Mouse (Mus musculus): Measurements from ENCODE around the gene Plk5. TPM values are rescaled to one million over a fixed set of nuclear protein-coding genes. Genes with fewer than 3 reads are reported as not detected.
A peak's percentile ranks its signal among the peaks of the same experiment; 100 is the strongest.

The Plk5 gene
- polyA plus RNA-seq (2016; fragmentation: Nextera tagmentation; extraction: Ambion mirVana): 0.43 and 0.71 TPM in 2 replicates

DNA sequence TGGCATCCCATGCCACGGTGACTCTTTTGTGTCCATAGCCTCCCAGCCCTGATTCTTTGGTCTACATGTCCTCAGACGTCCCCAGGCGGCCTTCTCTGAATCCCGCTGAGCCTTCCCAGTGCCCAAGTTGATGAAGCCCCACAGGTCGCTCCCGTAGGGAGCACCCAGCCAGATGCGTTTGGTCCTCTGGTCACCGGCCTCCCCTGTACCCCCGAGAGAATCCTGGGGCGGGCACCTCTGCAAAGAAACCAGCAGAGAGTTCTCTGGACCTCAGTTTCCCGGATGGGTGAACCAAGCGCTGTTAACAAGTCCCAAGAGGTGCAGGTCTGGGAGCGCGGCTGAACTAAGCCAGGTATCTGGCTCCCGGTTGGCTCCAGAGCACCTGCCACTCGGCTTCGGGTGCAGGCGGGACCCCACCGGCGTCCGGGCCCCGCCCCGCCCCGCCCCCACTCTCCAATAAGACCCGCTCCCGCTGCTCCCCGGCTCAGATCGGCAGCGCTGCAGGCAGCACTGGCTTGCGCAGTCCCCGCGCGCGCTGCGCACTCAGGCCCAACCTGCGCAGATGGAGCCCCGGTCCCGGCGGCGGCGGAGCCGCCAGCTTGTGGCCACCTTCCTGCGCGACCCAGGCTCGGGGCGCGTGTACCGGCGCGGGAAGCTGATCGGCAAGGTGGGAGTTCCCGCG, at the start of gene Plk5:
Gene Plk5, plus strand, starts transcription at position 459 of the 682 bp plus-strand sequence.
- Histone ChIP-seq H3K4me3 (peak within 1 kb of the TSS; percentile 49), H3K36me3 (replicated peaks) (no peaks in the 10 kb centered on the region), H3K27ac (no peak within 1 kb of the TSS), H3K9me3 (no peaks in the 10 kb centered on the region), H3K27me3 (ENCODE audit: poor library complexity, severe bottlenecking) (peaks cover 100% of the 10 kb centered on the region), H3K4me1 (peaks cover 32% of the 10 kb centered on the region)
- under 1% methylated on average over 53 of the region's 53 CpGs for WGBS
- DNase-seq (ENCODE audit: extremely low spot score, low spot score): no peak

- Histone ChIP-seq H3K36me3 (replicated peaks) (peaks cover 92% of the 10 kb centered on the region), H3K4me3 (no peak overlapping the region), H3K4me1 (peaks cover 42% of the 10 kb centered on the region), H3K9me3 (no peaks in the 10 kb centered on the region; the same call in 1 of the 2 replicates), H3K27me3 (ENCODE audit: poor library complexity, severe bottlenecking) (peaks cover 78% of the 10 kb centered on the region), H3K27ac (no peak overlapping the region)
- 92% methylated on average over 16 of the region's 16 CpGs for WGBS
- DNase-seq (ENCODE audit: extremely low spot score, low spot score): no peak
These were observed 44.7 kb upstream of the Plk5 start for GRCm38 (mm10) chr10:80311560-80311959.

- H3K4me3 ChIP-seq: peak overlapping the region; percentile 5; the same call in 1 of the 2 replicates
- H3K4me1 ChIP-seq: peaks cover 53% of the 10 kb centered on the region
- peaks cover 92% of the 10 kb centered on the region for H3K36me3 ChIP-seq (replicated peaks)
- no peak overlapping the region for H3K27ac ChIP-seq
- 74% methylated on average over 54 of the region's 54 CpGs for WGBS
- H3K9me3 ChIP-seq: no peaks in the 10 kb centered on the region; the same call in 1 of the 2 replicates
- H3K27me3 ChIP-seq (ENCODE audit: poor library complexity, severe bottlenecking): peaks cover 80% of the 10 kb centered on the region
- no peak for DNase-seq (ENCODE audit: extremely low spot score, low spot score)
These were observed 43.4 kb upstream of the Plk5 start for GRCm38 (mm10) chr10:80312586-80313504.

DNA sequence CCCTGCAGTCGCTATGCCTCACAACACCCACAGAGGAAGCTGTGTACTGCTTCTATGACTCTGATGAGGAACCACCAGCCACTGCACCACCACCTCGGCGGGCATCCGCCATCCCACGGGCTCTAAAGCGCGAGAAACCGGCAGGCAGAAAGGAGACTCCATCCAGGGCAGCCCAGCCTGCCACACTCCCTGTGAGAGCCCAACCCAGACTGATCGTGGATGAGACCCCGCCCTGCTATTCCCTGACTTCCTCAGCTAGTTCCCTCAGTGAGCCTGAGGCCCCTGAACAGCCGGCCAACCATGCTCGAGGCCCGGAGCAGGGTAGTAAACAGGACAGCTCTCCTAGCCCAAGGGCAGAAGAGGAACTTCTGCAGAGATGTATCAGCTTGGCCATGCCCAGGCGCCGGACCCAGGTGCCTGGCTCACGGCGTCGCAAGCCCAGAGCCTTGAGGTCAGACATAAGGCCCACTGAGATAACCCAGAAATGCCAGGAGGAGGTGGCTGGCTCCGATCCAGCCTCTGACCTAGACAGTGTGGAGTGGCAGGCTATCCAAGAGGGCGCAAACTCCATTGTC, 42.5 kb upstream of the Plk5 start:
- 66% methylated on average over 20 of the region's 20 CpGs for WGBS
- Histone ChIP-seq H3K36me3 (replicated peaks) (peaks cover 92% of the 10 kb centered on the region), H3K9me3 (no peaks in the 10 kb centered on the region), H3K4me3 (0 out of 2 replicates have a peak overlapping the region, but pooled peaks have one; percentile 1), H3K27me3 (ENCODE audit: poor library complexity, severe bottlenecking) (peaks cover 80% of the 10 kb centered on the region), H3K4me1 (peaks cover 59% of the 10 kb centered on the region), H3K27ac (no peak overlapping the region)
- DNase-seq (ENCODE audit: extremely low spot score, low spot score): no peak

DNA sequence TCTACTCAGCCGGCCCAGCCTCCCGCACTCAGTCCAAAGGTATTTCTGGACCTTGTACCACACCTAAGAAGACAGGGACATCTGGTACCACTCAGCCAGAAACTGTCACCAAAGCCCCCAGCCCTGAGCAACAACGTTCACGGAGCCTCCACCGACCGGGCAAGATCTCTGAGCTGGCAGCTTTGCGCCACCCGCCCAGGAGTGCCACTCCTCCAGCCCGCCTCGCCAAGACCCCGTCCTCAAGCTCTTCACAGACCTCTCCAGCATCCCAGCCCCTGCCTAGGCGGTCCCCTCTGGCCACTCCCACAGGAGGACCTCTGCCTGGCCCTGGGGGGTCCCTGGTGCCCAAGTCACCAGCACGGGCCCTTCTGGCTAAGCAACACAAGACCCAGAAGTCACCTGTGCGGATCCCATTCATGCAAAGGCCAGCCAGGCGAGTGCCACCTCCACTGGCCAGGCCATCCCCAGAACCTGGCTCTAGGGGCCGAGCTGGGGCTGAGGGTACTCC, 41.7 kb upstream of the Plk5 start:
- Histone ChIP-seq H3K4me1 (peaks cover 67% of the 10 kb centered on the region), H3K27me3 (ENCODE audit: poor library complexity, severe bottlenecking) (peaks cover 80% of the 10 kb centered on the region), H3K4me3 (peak overlapping the region; percentile 9; the same call in 1 of the 2 replicates), H3K9me3 (no peaks in the 10 kb centered on the region), H3K27ac (no peak overlapping the region), H3K36me3 (replicated peaks) (peaks cover 90% of the 10 kb centered on the region)
- DNase-seq (ENCODE audit: extremely low spot score, low spot score): no peak
- WGBS: 68% methylated on average over 16 of the region's 16 CpGs

GRCm38 (mm10) chr10:80315315-80315714, 40.9 kb upstream of the Plk5 start:
- Histone ChIP-seq H3K36me3 (replicated peaks) (peaks cover 86% of the 10 kb centered on the region), H3K27me3 (ENCODE audit: poor library complexity, severe bottlenecking) (peaks cover 79% of the 10 kb centered on the region), H3K27ac (no peak overlapping the region), H3K9me3 (no peaks in the 10 kb centered on the region), H3K4me1 (peaks cover 73% of the 10 kb centered on the region), H3K4me3 (peak overlapping the region; percentile 12; the same call in 1 of the 2 replicates)
- WGBS: 50% methylated on average over 27 of the region's 27 CpGs
- no peak for DNase-seq (ENCODE audit: extremely low spot score, low spot score)

DNA sequence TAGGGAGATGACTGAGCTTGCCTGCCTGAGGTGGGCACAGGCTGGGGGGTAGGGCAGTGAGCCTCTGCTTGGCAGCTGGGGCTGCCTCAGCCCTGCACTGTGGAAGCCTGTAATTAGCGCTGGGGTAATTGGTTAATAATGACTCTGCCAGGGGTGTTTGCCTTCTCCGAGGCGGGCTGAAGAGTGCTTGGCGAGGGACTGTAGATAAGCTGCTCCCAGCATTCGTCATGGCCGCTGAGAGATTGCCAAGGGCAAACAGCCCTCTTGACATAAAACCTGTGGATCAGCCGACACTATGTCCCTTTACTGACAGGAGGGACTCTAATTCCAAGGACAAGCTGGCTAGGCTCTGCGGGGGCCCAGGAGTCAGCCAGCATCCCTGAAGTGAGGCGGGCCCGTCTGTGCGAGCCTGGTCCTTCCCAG, 39.9 kb upstream of the Plk5 start:
- Histone ChIP-seq H3K36me3 (replicated peaks) (peaks cover 76% of the 10 kb centered on the region), H3K27ac (no peak overlapping the region), H3K4me3 (peak overlapping the region; percentile 2; the same call in 1 of the 2 replicates), H3K9me3 (no peaks in the 10 kb centered on the region), H3K4me1 (peaks cover 75% of the 10 kb centered on the region), H3K27me3 (ENCODE audit: poor library complexity, severe bottlenecking) (peaks cover 69% of the 10 kb centered on the region)
- DNase-seq (ENCODE audit: extremely low spot score, low spot score): no peak
- WGBS: 41% methylated on average over 11 of the region's 11 CpGs

GRCm38 (mm10) chr10:80317011-80317410, 39.2 kb upstream of the Plk5 start:
- DNase-seq (ENCODE audit: extremely low spot score, low spot score): no peak
- WGBS: 65% methylated on average over 10 of the region's 10 CpGs
- Histone ChIP-seq H3K27me3 (ENCODE audit: poor library complexity, severe bottlenecking) (peaks cover 69% of the 10 kb centered on the region), H3K9me3 (no peaks in the 10 kb centered on the region), H3K36me3 (replicated peaks) (peaks cover 73% of the 10 kb centered on the region), H3K27ac (no peak overlapping the region), H3K4me1 (peaks cover 81% of the 10 kb centered on the region), H3K4me3 (peak overlapping the region; percentile 2; the same call in 1 of the 2 replicates)

DNA sequence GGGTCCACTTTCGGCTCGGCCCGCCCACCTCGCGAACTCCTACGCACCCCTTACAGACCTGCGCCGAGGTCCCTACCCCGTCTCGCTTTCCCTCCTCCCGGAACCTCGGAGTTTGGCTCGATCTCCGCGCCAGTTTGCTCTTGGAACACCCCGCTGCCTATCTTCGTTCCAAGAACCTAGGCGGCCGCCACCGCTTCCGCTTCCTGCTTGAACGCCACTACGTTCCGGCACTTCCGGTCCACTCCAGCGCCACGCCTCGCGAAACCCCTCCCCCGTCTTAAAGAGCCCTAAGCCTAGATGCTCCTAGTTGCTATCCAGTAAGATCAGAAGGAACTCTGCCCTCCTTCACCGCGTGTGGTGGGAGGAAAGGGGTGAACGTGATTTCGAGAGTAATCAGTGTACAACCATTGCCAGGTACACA, 35.9 kb upstream of the Plk5 start, which contains the start of gene 2310011J03Rik:
Gene 2310011J03Rik, minus strand, starts transcription at position 198 of the 421 bp plus-strand sequence.
- Histone ChIP-seq H3K4me3 (peak within 1 kb of the TSS; percentile 94), H3K27me3 (ENCODE audit: poor library complexity, severe bottlenecking) (peaks cover 66% of the 10 kb centered on the region), H3K36me3 (replicated peaks) (peaks cover 40% of the 10 kb centered on the region), H3K9me3 (no peaks in the 10 kb centered on the region), H3K4me1 (peaks cover 86% of the 10 kb centered on the region), H3K27ac (peak within 1 kb of the TSS; percentile 82)
- WGBS: under 1% methylated on average over 34 of the region's 34 CpGs
- peak; percentile 89 for DNase-seq (ENCODE audit: extremely low spot score, low spot score)

DNA sequence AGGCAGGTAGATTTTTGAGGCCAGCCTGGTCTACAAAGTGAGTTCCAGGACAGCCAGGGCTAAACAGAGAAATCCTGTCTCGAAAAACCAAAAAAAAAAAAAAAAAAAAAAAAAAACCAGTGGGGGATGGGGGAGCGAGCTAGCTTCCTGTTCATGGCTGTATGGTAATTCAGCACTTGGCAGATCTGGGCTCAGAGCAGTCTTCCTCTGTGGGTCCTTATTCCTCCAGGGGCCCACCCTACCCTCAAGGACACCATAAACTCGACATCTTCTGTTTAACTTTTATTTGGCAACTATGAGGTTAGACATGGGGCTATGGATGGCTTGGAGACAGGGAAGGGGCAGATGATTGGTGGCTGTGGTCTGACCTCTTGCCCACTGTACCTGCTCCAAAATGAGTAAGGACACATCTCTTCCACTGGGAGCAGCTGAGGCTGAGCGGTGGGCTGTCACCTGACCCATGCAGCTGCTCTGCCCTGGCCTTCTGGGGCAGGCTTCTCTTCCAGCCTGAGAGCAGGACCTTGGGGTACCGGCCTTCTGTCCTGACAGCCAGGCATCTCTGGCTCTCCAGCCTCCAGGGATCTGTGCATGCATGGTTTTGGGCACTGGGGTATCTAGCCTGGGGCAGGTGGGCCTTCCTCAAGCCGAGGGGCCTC, 35.1 kb upstream of the Plk5 start:
- Histone ChIP-seq H3K4me1 (peaks cover 79% of the 10 kb centered on the region), H3K36me3 (replicated peaks) (peaks cover 34% of the 10 kb centered on the region), H3K27ac (peak overlapping the region; percentile 12), H3K27me3 (ENCODE audit: poor library complexity, severe bottlenecking) (peaks cover 61% of the 10 kb centered on the region), H3K9me3 (no peaks in the 10 kb centered on the region), H3K4me3 (peak overlapping the region; percentile 94; the same call in 1 of the 2 replicates)
- no peak for DNase-seq (ENCODE audit: extremely low spot score, low spot score)
- 83% methylated on average over 6 of the region's 6 CpGs for WGBS

DNA sequence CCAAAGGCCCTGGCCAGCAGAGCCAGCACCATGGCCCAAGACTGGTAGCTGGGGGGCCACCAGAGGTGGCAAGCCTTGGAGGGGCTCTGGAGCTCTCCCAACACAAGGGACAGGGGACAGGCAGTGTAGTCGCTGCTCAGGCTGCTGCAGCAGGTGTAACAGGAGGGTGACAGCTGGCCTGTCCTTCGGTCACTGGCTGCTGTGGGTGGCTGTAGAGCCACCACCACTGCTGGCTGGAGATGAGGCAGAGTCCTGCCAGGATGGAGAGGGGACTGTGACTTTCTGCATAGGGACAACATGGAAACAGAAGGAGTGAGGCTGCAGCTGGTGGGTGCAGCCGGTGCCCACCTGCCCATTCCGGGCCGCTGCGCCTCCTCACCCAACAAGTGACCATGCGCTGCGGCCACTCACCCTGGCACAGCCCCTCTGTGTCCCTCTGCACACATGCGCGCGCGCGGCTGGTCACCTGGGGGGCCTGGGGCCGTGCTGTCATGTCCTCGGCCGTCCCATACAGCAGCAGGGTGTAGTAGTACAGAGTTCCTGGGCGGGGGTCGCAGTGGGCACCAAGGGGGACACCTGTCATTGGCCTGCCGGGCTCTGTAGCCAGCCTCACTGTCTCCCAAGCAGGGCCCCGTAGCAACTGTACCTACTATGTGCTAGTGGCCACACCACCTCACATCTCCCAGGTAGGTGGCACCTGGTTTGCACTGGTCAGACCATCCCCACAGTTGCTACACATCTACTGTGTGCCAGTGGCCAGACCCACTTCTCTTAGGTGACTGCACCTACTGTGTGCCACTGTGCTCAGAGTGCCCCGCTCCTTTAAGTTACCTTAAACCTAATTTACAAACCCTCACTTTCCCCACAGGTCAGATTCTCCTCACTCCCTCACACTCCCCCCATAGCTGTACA, 34.3 kb upstream of the Plk5 start:
- peak overlapping the region; percentile 12 for H3K27ac ChIP-seq
- 92% methylated on average over 21 of the region's 21 CpGs for WGBS
- peaks cover 29% of the 10 kb centered on the region for H3K36me3 ChIP-seq (replicated peaks)
- no peaks in the 10 kb centered on the region for H3K9me3 ChIP-seq
- peak overlapping the region; percentile 76 for H3K4me3 ChIP-seq
- peaks cover 53% of the 10 kb centered on the region for H3K27me3 ChIP-seq (ENCODE audit: poor library complexity, severe bottlenecking)
- peaks cover 71% of the 10 kb centered on the region for H3K4me1 ChIP-seq
- DNase-seq (ENCODE audit: extremely low spot score, low spot score): no peak

Data from forebrain, embryonic 10.5 days (tissue).